Mouse (Mus musculus) ovary, postnatal 36 days (tissue): ENCODE data around the gene Gm49661.

ENCODE experiments used
- DNase-seq: peaks from one replicate; pipeline ENCODE4 v3.0.0; 2022; ENCODE audit warnings: low spot score, mixed read lengths

Gene Gm49661

GRCm38 (mm10) chr8:84933767-84934559 lies 35.3 kb downstream of the Gm49661 start:
- no peak for DNase-seq

- no peak for DNase-seq
Measured at GRCm38 (mm10) chr8:84930582-84930981, 38.7 kb downstream of the Gm49661 start.

GRCm38 (mm10) chr8:84928456-84929306 lies 40.6 kb downstream of the Gm49661 start:
- peak; percentile 65 for DNase-seq

- no peak for DNase-seq
Measured at GRCm38 (mm10) chr8:84927513-84927912, 41.7 kb downstream of the Gm49661 start.

- no peak for DNase-seq
Measured at GRCm38 (mm10) chr8:84925557-84925956, 43.7 kb downstream of the Gm49661 start.

- DNase-seq = no peak
Measured at GRCm38 (mm10) chr8:84921596-84921995, 47.6 kb downstream of the Gm49661 start.

- DNase-seq = no peak
Measured at GRCm38 (mm10) chr8:84918646-84919045, 50.6 kb downstream of the Gm49661 start.

GRCm38 (mm10) chr8:84917781-84918180 lies 51.5 kb downstream of the Gm49661 start:
- no peak for DNase-seq
